12 mouse cellular contexts compared by ENCODE assay signal in genomic region chr7:47073536-47074521, GRCm38 (mm10). TPM values are rescaled to one million over a fixed set of nuclear protein-coding genes. Genes with fewer than 3 reads are reported as not detected.
DNase-seq lines count a peak whose midpoint lies in the region; ATAC-seq and TF ChIP-seq lines count a peak whose summit lies in the region.
"Had no signal": no experiment of that assay in that cellular context is flagged by ENCODE, and none has a peak within 500 bp of the region (broad histone marks: within the 10 kb centered on the region; RNA-seq: fewer than 3 reads in every experiment).

No protein-coding gene starts in this region.

- peaks cover 10% of the 10 kb centered on the region for H3K4me1 ChIP-seq in embryonic facial prominence, embryonic 14.5 days (ENCODE audit: control insufficient read depth, insufficient read depth, low read length)
- H3K4me1 ChIP-seq in embryonic facial prominence, embryonic 10.5 days = peaks cover 10% of the 10 kb centered on the region
- H3K4me1 ChIP-seq in midbrain, embryonic 16.5 days (ENCODE audit: control insufficient read depth, insufficient read depth, low read length) = no peaks in the 10 kb centered on the region; the same call in 1 of the 2 replicates
- H3K4me1 ChIP-seq in midbrain, postnatal 0 days (ENCODE audit: insufficient read depth, low read length) = no peaks in the 10 kb centered on the region
- peaks cover 11% of the 10 kb centered on the region; the same call in 1 of the 2 replicates for H3K4me1 ChIP-seq in small intestine, adult 2 months (ENCODE audit: control insufficient read depth, insufficient read depth, insufficient read length, low read length)

- H3K9me3 ChIP-seq in embryonic facial prominence, embryonic 14.5 days (ENCODE audit: control insufficient read depth, low read length) = no peaks in the 10 kb centered on the region
- no peaks in the 10 kb centered on the region for H3K9me3 ChIP-seq in embryonic facial prominence, embryonic 10.5 days
- H3K9me3 ChIP-seq in midbrain, embryonic 16.5 days (replicated peaks; ENCODE audit: control insufficient read depth, low read length, poor library complexity, severe bottlenecking) = no peaks in the 10 kb centered on the region
- no peaks in the 10 kb centered on the region for H3K9me3 ChIP-seq in midbrain, postnatal 0 days (ENCODE audit: low read length)
- H3K9me3 ChIP-seq: forebrain, embryonic 10.5 days had no signal

- no peak; the same call in 1 of the 2 replicates for ATAC-seq in embryonic facial prominence, embryonic 14.5 days (ENCODE audit: low read depth)
- ATAC-seq in midbrain, embryonic 16.5 days = peak; percentile 15; the same call in 1 of the 2 replicates
- no peak for ATAC-seq in midbrain, postnatal 0 days (ENCODE audit: low FRiP score)

- TF ChIP-seq CTCF in midbrain, postnatal 0 days (IDR thresholded peaks at IDR 0.05) = no peak
- TF ChIP-seq CTCF in small intestine, adult 2 months (IDR thresholded peaks at IDR 0.05; ENCODE audit: extremely low read depth, insufficient read length, insufficient replicate concordance, low read depth, low read length) = no peak

- no peak overlapping the region for H3K4me2 ChIP-seq in embryonic facial prominence, embryonic 14.5 days (ENCODE audit: low read depth, low read length)
- no peak overlapping the region for H3K4me2 ChIP-seq in midbrain, embryonic 16.5 days (ENCODE audit: low read length)
- H3K4me2 ChIP-seq in midbrain, postnatal 0 days (ENCODE audit: low read depth, low read length, poor library complexity, severe bottlenecking) = no peak overlapping the region

- H3K27ac ChIP-seq in embryonic facial prominence, embryonic 14.5 days (replicated peaks; ENCODE audit: low read depth, low read length) = no peak overlapping the region
- H3K27ac ChIP-seq in embryonic facial prominence, embryonic 10.5 days (replicated peaks) = no peak overlapping the region
- no peak overlapping the region for H3K27ac ChIP-seq in midbrain, embryonic 16.5 days (ENCODE audit: low read length)
- no peak overlapping the region for H3K27ac ChIP-seq in midbrain, postnatal 0 days (ENCODE audit: low read depth, low read length)
- H3K27ac ChIP-seq in small intestine, adult 2 months (ENCODE audit: insufficient read depth, low read depth, low read length) = peak overlapping the region; percentile 60; the same call in 1 of the 2 replicates
- H3K27ac ChIP-seq: forebrain, embryonic 10.5 days; heart, adult 2 months had no signal

- H3K36me3 ChIP-seq in embryonic facial prominence, embryonic 14.5 days (ENCODE audit: control insufficient read depth, insufficient read depth, low read length) = no peaks in the 10 kb centered on the region
- H3K36me3 ChIP-seq in embryonic facial prominence, embryonic 10.5 days (replicated peaks) = no peaks in the 10 kb centered on the region
- peaks cover 11% of the 10 kb centered on the region for H3K36me3 ChIP-seq in midbrain, embryonic 16.5 days (ENCODE audit: control insufficient read depth, insufficient read depth, low read length)
- H3K36me3 ChIP-seq in midbrain, postnatal 0 days (ENCODE audit: insufficient read depth, low read length) = peaks cover 13% of the 10 kb centered on the region; the same call in 1 of the 2 replicates
- H3K36me3 ChIP-seq in small intestine, adult 2 months (ENCODE audit: control insufficient read depth, insufficient read depth, low read length) = no peaks in the 10 kb centered on the region
- H3K36me3 ChIP-seq: forebrain, embryonic 10.5 days had no signal

- TF ChIP-seq POLR2A in small intestine, adult 2 months (IDR thresholded peaks at IDR 0.05; ENCODE audit: low read depth, low read length) = no peak

- no peak overlapping the region for H3K4me3 ChIP-seq in embryonic facial prominence, embryonic 14.5 days (ENCODE audit: low read depth, low read length)
- H3K4me3 ChIP-seq in embryonic facial prominence, embryonic 10.5 days = no peak overlapping the region
- no peak overlapping the region for H3K4me3 ChIP-seq in midbrain, embryonic 16.5 days (ENCODE audit: low read depth, low read length)
- no peak overlapping the region for H3K4me3 ChIP-seq in midbrain, postnatal 0 days (ENCODE audit: low read depth, low read length)
- H3K4me3 ChIP-seq in small intestine, adult 2 months (ENCODE audit: low read depth, low read length) = no peak overlapping the region
- H3K4me3 ChIP-seq: forebrain, embryonic 10.5 days; heart, adult 2 months had no signal

- no peaks in the 10 kb centered on the region for H3K27me3 ChIP-seq in embryonic facial prominence, embryonic 14.5 days (replicated peaks; ENCODE audit: control insufficient read depth, insufficient read depth, low read length)
- no peaks in the 10 kb centered on the region for H3K27me3 ChIP-seq in embryonic facial prominence, embryonic 10.5 days (replicated peaks; ENCODE audit: low read depth, poor library complexity, severe bottlenecking)
- H3K27me3 ChIP-seq in midbrain, embryonic 16.5 days (ENCODE audit: control insufficient read depth, insufficient read depth, low read depth, low read length) = no peaks in the 10 kb centered on the region
- no peaks in the 10 kb centered on the region for H3K27me3 ChIP-seq in midbrain, postnatal 0 days (ENCODE audit: insufficient read depth, low read length)
- H3K27me3 ChIP-seq in small intestine, adult 2 months (ENCODE audit: control insufficient read depth, insufficient read depth, low read length) = no peaks in the 10 kb centered on the region

- WGBS in embryonic facial prominence, embryonic 14.5 days = 42% methylated on average over 18 of the region's 18 CpGs
- WGBS in embryonic facial prominence, embryonic 10.5 days = 55% methylated on average over 18 of the region's 18 CpGs
- 47% methylated on average over 18 of the region's 18 CpGs for WGBS in midbrain, embryonic 16.5 days
- WGBS in midbrain, postnatal 0 days = 51% methylated on average over 18 of the region's 18 CpGs
- WGBS in small intestine, adult 2 months = 49% methylated on average over 18 of the region's 18 CpGs

- DNase-seq in embryonic facial prominence, embryonic 14.5 days (ENCODE audit: low spot score) = peak; percentile 20
- DNase-seq in embryonic facial prominence, embryonic 10.5 days (ENCODE audit: low spot score) = no peak
- DNase-seq in midbrain, postnatal 0 days (ENCODE audit: low spot score) = no peak
- DNase-seq in kidney, adult 8-10 months = peak; percentile 55 to 77
- DNase-seq in MN1 (ENCODE audit: low spot score) = no peak
- DNase-seq in T-cell, adult 2 months (ENCODE audit: low spot score) = no peak
- DNase-seq: cerebellum, adult 8-10 months; heart, adult 2 months had no signal

- H3K9ac ChIP-seq in embryonic facial prominence, embryonic 14.5 days (ENCODE audit: low read depth, low read length) = no peak overlapping the region
- no peak overlapping the region for H3K9ac ChIP-seq in midbrain, embryonic 16.5 days (ENCODE audit: low read depth, low read length)
- H3K9ac ChIP-seq in midbrain, postnatal 0 days (replicated peaks; ENCODE audit: low read length, poor library complexity, severe bottlenecking) = no peak overlapping the region

RNA-seq across cellular contexts. Expression of gene Tmem86a, which starts 23.4 kb away (rescaled TPM):
- polyA plus RNA-seq in embryonic facial prominence, embryonic 14.5 days (2014; fragmentation: Nextera tagmentation; extraction: Ambion mirVana) = 19.6 and 25.9 TPM in 2 replicates
- polyA plus RNA-seq in embryonic facial prominence, embryonic 10.5 days (2016; fragmentation: Nextera tagmentation; extraction: Ambion mirVana) = 11.3 and 11.7 TPM in 2 replicates
- 22.9 and 24.1 TPM in 2 replicates for polyA plus RNA-seq in midbrain, embryonic 16.5 days (2015; fragmentation: Nextera tagmentation; extraction: Ambion mirVana)
- 15.1 and 16.0 TPM in 2 replicates for total RNA-seq in midbrain, postnatal 0 days (2014; rRNA removed)
- 29.0 and 30.1 TPM in 2 replicates for polyA plus RNA-seq in midbrain, postnatal 0 days (2015; fragmentation: Nextera tagmentation; extraction: Ambion mirVana)
- polyA plus RNA-seq in small intestine, adult 2 months (2012; rRNA removed) = 41.3 and 385 TPM in 2 replicates

RNA-seq across cellular contexts. Expression of gene Ptpn5, which starts 59.7 kb away (rescaled TPM):
- 2.0 and 3.0 TPM in 2 replicates for polyA plus RNA-seq in embryonic facial prominence, embryonic 14.5 days (2014; fragmentation: Nextera tagmentation; extraction: Ambion mirVana)
- 2.9 and 3.2 TPM in 2 replicates for polyA plus RNA-seq in embryonic facial prominence, embryonic 10.5 days (2016; fragmentation: Nextera tagmentation; extraction: Ambion mirVana)
- polyA plus RNA-seq in midbrain, embryonic 16.5 days (2015; fragmentation: Nextera tagmentation; extraction: Ambion mirVana) = 179 and 194 TPM in 2 replicates
- total RNA-seq in midbrain, postnatal 0 days (2014; rRNA removed) = 114 and 124 TPM in 2 replicates
- 187 and 195 TPM in 2 replicates for polyA plus RNA-seq in midbrain, postnatal 0 days (2015; fragmentation: Nextera tagmentation; extraction: Ambion mirVana)
- 1.1 and 1.5 TPM in 2 replicates for polyA plus RNA-seq in small intestine, adult 2 months (2012; rRNA removed)
- total RNA-seq: heart, adult 2 months; liver, adult 2 months had no signal
- polyA plus RNA-seq: heart, adult 2 months had no signal

Comparison
In these comparisons a context has a peak if more than half of its experiments do, and no peak if none do; other contexts are left out.
1. DNase-seq: peak in embryonic facial prominence, embryonic 14.5 days (single experiment) and kidney, adult 8-10 months (2 of 2); none in embryonic facial prominence, embryonic 10.5 days (single experiment), midbrain, postnatal 0 days (single experiment), MN1 (single experiment) and T-cell, adult 2 months (single experiment).
2. RNA of gene Ptpn5, which starts 59.7 kb away (polyA plus RNA-seq): 179 to 194 TPM in midbrain, embryonic 16.5 days and 187 to 195 TPM in midbrain, postnatal 0 days; 2.9 to 3.2 TPM in embryonic facial prominence, embryonic 10.5 days, 2.0 to 3.0 TPM in embryonic facial prominence, embryonic 14.5 days and 1.1 to 1.5 TPM in small intestine, adult 2 months; every median in the first group is over 10 times any median in the second.